Mouse (Mus musculus) olfactory bulb, adult 2 months (tissue): Measurements from ENCODE around the gene Tmc7.

ENCODE experiments used
- CTCF ChIP-seq: fragments of 200-500 bp; IDR thresholded peaks from 2 replicates; pipeline ENCODE4 v1.5.1; 2012; ENCODE audit warnings: low read depth, mild to moderate bottlenecking, low read length, moderate library complexity; ENCODE audit not compliant: insufficient read depth
- POLR2A ChIP-seq: fragments of 200-500 bp; IDR thresholded peaks from 2 replicates; pipeline ENCODE4 v1.6.1; 2012; ENCODE audit warnings: mild to moderate bottlenecking, low read depth, low read length, moderate library complexity; ENCODE audit not compliant: insufficient read depth

DNA sequence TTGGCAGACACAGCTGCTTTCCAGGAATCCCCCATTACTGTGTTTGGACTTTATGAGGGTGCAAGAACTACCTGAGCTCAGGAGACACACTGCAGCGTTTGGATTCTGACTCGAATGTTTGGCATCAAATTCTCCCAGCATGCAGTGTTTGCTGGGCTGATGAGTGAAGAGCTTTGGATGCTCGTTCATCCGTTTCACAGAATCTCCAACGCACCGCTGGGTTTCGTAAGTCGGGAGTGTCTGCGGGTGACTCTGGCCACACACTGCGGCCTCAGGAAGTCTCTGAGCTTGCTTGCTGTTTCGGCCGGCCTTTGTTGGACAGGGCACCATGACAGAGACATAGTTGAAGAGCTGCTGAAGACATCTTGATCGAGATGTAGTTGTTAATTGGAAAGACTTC lies 29.5 kb upstream of the Tmc7 start:
- no peak for TF ChIP-seq CTCF
- TF ChIP-seq POLR2A: no peak
